Mouse (Mus musculus): ENCODE measurements around the gene Rpn2. TPM values are rescaled to one million over a fixed set of nuclear protein-coding genes. Genes with fewer than 3 reads are reported as not detected.

Gene Rpn2
- polyA plus RNA-seq, 1 experiment from 2014 or later, result 341 TPM

DNA sequence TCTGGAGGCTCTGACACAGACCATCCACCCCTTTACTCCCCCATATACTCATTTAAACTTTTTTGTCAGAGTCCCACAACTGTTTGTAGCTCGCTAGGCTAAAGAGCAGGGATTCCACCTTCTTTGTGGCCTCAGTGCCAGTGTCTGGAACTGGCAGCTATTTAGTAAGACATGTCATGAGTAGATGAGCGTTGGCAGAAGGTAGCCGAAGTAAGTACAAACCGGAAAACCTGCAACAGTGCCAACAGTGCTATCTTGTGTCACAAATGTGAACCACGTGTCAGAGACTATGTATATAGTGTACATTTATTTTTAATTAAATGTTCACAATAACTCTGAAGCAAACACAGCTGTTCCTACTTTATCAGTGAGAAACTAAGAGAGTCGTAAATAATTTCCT, 15.0 kb upstream of the Rpn2 start:
- Histone ChIP-seq H3K4me3 (replicated peaks; ENCODE audit: low read length) (no peak overlapping the region), H3K36me3 (ENCODE audit: control insufficient read depth, insufficient read depth, low read length) (no peaks in the 10 kb centered on the region), H3K9ac (ENCODE audit: low read length) (no peak overlapping the region), H3K27ac (ENCODE audit: low read length) (no peak overlapping the region), H3K4me1 (ENCODE audit: control insufficient read depth, insufficient read depth, low read length) (0 out of 2 replicates have a peak, but pooled peaks cover 7% of the 10 kb centered on the region), H3K4me2 (ENCODE audit: low read depth, low read length) (no peak overlapping the region), H3K27me3 (ENCODE audit: control insufficient read depth, insufficient read depth, low read length) (no peaks in the 10 kb centered on the region), H3K9me3 (replicated peaks; ENCODE audit: control insufficient read depth, low read length) (no peaks in the 10 kb centered on the region)
- no peak for ATAC-seq (ENCODE audit: insufficient read depth, low FRiP score)
- 44% methylated on average over 6 of the region's 6 CpGs for WGBS

DNA sequence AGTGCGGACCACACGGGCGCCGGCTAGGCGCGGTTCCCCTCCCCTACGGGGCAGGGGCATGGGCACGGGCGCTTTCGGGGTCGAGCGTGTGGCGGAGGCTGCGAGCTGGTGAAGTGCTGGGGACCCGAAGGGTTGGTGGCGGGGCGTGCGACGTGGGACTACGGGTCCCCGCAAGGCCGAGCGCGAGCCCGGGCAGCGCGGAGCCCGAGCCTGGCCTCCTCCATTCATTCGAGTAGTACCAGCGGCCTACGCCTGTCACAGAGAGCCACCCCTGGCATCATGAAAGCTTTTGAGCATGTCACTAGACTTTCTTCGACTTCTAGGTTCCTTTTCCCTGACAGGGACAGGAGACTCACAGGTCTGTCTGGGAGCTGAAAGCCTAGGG, 591 bp downstream of the Rpn2 start, which contains the start of gene Mroh8:
Gene Mroh8, minus strand, starts transcription at position 134 of the 385 bp plus-strand sequence.
- Histone ChIP-seq H3K4me3 (replicated peaks; ENCODE audit: low read length) (peak within 1 kb of the TSS; percentile 99), H3K9me3 (replicated peaks; ENCODE audit: control insufficient read depth, low read length) (no peaks in the 10 kb centered on the region), H3K9ac (ENCODE audit: low read length) (peak within 1 kb of the TSS; percentile 97), H3K27ac (ENCODE audit: low read length) (peak within 1 kb of the TSS; percentile 91), H3K4me2 (ENCODE audit: low read depth, low read length) (peak within 1 kb of the TSS; percentile 71), H3K4me1 (ENCODE audit: control insufficient read depth, insufficient read depth, low read length) (peaks cover 17% of the 10 kb centered on the region), H3K27me3 (ENCODE audit: control insufficient read depth, insufficient read depth, low read length) (no peaks in the 10 kb centered on the region), H3K36me3 (ENCODE audit: control insufficient read depth, insufficient read depth, low read length) (no peaks in the 10 kb centered on the region)
- ATAC-seq (ENCODE audit: insufficient read depth, low FRiP score), result peak; percentile 61; the same call in 1 of the 2 replicates
- 0% methylated on average over 32 of the region's 32 CpGs for WGBS

DNA sequence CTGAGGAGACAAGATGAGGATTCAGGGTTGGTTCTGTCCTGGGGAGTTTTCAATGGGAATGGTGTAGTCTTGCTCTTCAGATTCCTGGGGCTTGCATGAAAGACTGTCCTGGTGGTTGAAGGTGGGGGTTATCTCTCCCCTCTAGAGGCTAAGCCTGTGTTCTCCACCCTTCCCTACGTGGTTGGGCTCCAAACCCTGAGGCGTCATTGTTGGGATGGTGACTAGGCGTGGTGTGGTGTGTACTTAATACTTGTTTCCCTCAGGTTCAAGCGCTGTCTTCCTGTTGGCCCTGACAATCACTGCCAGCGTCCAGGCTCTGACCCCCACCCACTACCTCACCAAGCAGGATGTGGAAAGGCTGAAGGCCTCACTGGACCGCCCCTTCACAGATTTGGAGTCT, 4.5 kb downstream of the Rpn2 start:
- 67% methylated on average over 6 of the region's 6 CpGs for WGBS
- Histone ChIP-seq H3K27ac (ENCODE audit: low read length) (no peak overlapping the region), H3K27me3 (ENCODE audit: control insufficient read depth, insufficient read depth, low read length) (no peaks in the 10 kb centered on the region), H3K9me3 (replicated peaks; ENCODE audit: control insufficient read depth, low read length) (no peaks in the 10 kb centered on the region), H3K9ac (ENCODE audit: low read length) (no peak overlapping the region), H3K4me2 (ENCODE audit: low read depth, low read length) (no peak overlapping the region), H3K4me3 (replicated peaks; ENCODE audit: low read length) (no peak overlapping the region), H3K4me1 (ENCODE audit: control insufficient read depth, insufficient read depth, low read length) (peaks cover 19% of the 10 kb centered on the region), H3K36me3 (ENCODE audit: control insufficient read depth, insufficient read depth, low read length) (no peaks in the 10 kb centered on the region)
- ATAC-seq (ENCODE audit: insufficient read depth, low FRiP score), result no peak

DNA sequence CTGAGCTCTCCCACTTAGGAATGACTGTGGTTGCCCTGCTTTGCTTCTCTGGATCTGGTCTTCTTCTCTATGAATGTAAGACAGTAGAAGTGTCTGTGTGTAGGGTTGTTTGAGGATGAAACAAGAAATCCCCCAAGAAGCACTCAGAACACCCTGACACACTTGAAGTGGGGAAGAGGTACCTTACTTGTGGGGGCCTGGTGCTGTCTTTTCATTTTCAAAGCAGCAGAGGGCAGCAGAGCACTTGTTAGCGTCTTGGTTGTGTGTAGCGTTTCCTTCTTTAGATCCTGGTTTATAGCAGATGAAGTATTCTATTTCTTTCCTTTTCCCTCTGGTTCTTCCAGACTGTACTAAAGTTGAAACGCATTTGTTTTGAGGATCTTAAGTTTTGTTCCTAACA, 8.7 kb downstream of the Rpn2 start:
- WGBS, result 21% methylated on average over 3 of the region's 3 CpGs
- H3K4me2 ChIP-seq (ENCODE audit: low read depth, low read length), result no peak overlapping the region
- H3K4me3 ChIP-seq (replicated peaks; ENCODE audit: low read length), result no peak overlapping the region
- 0 out of 2 replicates have a peak, but pooled peaks cover 5% of the 10 kb centered on the region for H3K4me1 ChIP-seq (ENCODE audit: control insufficient read depth, insufficient read depth, low read length)
- no peak overlapping the region; the same call in 1 of the 2 replicates for H3K9ac ChIP-seq (ENCODE audit: low read length)
- no peak overlapping the region for H3K27ac ChIP-seq (ENCODE audit: low read length)
- no peaks in the 10 kb centered on the region for H3K9me3 ChIP-seq (replicated peaks; ENCODE audit: control insufficient read depth, low read length)
- H3K27me3 ChIP-seq (ENCODE audit: control insufficient read depth, insufficient read depth, low read length), result no peaks in the 10 kb centered on the region
- ATAC-seq (ENCODE audit: insufficient read depth, low FRiP score), result peak; percentile 57; the same call in 1 of the 2 replicates
- peaks cover 9% of the 10 kb centered on the region for H3K36me3 ChIP-seq (ENCODE audit: control insufficient read depth, insufficient read depth, low read length)

DNA sequence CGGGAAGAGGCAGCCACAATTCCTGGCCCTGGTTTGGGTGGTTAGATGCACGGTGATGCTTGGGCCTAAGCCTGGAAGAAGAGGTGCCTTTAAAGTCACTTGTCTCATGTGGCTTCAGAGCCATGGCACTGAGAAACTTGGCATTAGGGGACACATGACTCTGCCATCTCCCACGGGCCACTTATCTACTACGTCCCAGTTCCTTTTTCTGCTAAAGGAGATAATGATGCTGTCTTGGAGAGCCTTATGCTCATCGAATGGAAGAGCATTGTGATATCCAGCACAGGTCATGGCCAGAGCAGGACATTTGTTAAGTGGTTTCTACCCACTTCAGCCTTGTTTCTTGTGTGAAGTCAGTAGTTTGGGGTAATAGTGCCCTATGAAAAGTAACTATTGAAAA, 10.2 kb downstream of the Rpn2 start:
- Histone ChIP-seq H3K9ac (ENCODE audit: low read length) (no peak overlapping the region), H3K4me3 (replicated peaks; ENCODE audit: low read length) (no peak overlapping the region), H3K9me3 (replicated peaks; ENCODE audit: control insufficient read depth, low read length) (no peaks in the 10 kb centered on the region), H3K27ac (ENCODE audit: low read length) (no peak overlapping the region), H3K4me2 (ENCODE audit: low read depth, low read length) (no peak overlapping the region), H3K27me3 (ENCODE audit: control insufficient read depth, insufficient read depth, low read length) (no peaks in the 10 kb centered on the region), H3K36me3 (ENCODE audit: control insufficient read depth, insufficient read depth, low read length) (peaks cover 10% of the 10 kb centered on the region), H3K4me1 (ENCODE audit: control insufficient read depth, insufficient read depth, low read length) (0 out of 2 replicates have a peak, but pooled peaks cover 5% of the 10 kb centered on the region)
- ATAC-seq (ENCODE audit: insufficient read depth, low FRiP score), result no peak
- WGBS, result 87% methylated on average over 5 of the region's 5 CpGs

DNA sequence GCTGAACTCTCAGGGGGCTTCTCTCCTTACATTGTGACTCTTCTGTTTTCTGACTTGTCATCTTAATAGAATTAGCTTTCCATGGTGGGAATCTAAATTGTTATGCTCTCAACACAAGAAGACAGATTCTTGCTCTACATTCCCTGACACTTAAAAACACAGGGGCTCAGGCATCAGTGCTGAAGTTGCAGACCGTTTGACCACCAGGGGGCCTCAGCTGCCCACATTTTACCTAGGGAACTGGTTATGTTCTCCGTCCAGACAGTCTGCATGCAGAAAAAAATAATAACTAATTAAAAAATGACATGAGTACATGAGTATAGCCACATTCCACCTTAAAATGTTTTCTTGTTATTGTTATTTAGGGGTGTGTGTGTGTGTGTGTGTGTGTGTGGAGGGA, 13.3 kb downstream of the Rpn2 start:
- 12% methylated on average over 2 of the region's 2 CpGs for WGBS
- Histone ChIP-seq H3K27me3 (ENCODE audit: control insufficient read depth, insufficient read depth, low read length) (no peaks in the 10 kb centered on the region), H3K9me3 (replicated peaks; ENCODE audit: control insufficient read depth, low read length) (no peaks in the 10 kb centered on the region), H3K4me2 (ENCODE audit: low read depth, low read length) (no peak overlapping the region), H3K4me3 (replicated peaks; ENCODE audit: low read length) (no peak overlapping the region), H3K9ac (ENCODE audit: low read length) (no peak overlapping the region), H3K4me1 (ENCODE audit: control insufficient read depth, insufficient read depth, low read length) (0 out of 2 replicates have a peak, but pooled peaks cover 5% of the 10 kb centered on the region), H3K27ac (ENCODE audit: low read length) (no peak overlapping the region), H3K36me3 (ENCODE audit: control insufficient read depth, insufficient read depth, low read length) (peaks cover 16% of the 10 kb centered on the region)
- peak; percentile 44; the same call in 1 of the 2 replicates for ATAC-seq (ENCODE audit: insufficient read depth, low FRiP score)

DNA sequence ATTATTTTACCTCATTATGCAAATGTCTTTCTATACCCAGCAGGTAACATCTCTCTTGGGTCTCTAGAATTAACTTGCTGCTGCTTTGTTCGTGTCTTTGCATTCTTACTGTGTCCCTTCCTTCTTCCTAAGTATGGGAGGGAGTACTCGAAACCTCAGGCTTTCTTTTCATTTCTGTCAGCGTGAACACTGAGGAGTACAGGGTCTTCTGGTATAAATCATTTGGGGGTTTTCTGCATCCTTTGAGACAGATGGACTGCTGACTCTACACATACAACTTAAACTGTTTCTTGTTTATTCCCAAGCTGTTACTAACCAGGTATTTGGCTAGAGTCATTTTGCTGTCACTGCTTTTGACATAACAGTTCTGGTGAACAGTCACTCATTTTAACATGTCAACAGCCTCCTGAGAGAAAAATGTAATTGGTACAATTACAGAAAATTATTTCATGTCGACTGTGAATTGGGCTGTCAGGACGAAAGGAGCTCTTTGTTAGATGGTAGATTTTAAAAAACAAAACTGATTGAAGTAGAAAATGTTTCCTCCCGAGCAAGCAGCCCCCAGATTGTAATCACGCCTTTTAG, 17.4 kb downstream of the Rpn2 start:
- no peak overlapping the region for H3K27ac ChIP-seq (ENCODE audit: low read length)
- H3K27me3 ChIP-seq (ENCODE audit: control insufficient read depth, insufficient read depth, low read length), result no peaks in the 10 kb centered on the region
- no peaks in the 10 kb centered on the region for H3K9me3 ChIP-seq (replicated peaks; ENCODE audit: control insufficient read depth, low read length)
- ATAC-seq (ENCODE audit: insufficient read depth, low FRiP score), result no peak
- no peaks in the 10 kb centered on the region for H3K4me1 ChIP-seq (ENCODE audit: control insufficient read depth, insufficient read depth, low read length)
- no peak overlapping the region for H3K4me2 ChIP-seq (ENCODE audit: low read depth, low read length)
- H3K9ac ChIP-seq (ENCODE audit: low read length), result no peak overlapping the region
- peaks cover 38% of the 10 kb centered on the region for H3K36me3 ChIP-seq (ENCODE audit: control insufficient read depth, insufficient read depth, low read length)
- 73% methylated on average over 7 of the region's 7 CpGs for WGBS
- H3K4me3 ChIP-seq (replicated peaks; ENCODE audit: low read length), result no peak overlapping the region

DNA sequence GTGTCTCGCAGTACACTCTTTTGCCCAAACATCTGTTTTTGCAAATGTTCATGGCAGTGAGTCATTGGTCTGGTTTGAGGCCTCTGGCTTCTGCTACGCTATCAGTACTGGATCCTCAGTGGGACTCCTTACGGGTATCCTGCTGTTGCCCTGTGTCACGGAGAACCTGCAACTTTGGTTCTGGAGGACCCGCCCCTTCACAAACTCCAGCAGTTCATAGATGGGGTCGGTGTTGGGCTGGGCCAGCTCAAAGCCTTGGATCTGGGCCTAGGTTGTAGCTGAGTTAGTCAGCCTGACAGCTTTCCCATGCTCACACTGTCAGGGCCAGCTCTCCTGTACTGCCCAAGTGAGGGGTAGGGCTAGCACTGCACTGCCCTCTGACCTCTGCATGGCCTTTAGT, 21.2 kb downstream of the Rpn2 start:
- Histone ChIP-seq H3K9me3 (replicated peaks; ENCODE audit: control insufficient read depth, low read length) (no peaks in the 10 kb centered on the region), H3K27ac (ENCODE audit: low read length) (no peak overlapping the region), H3K27me3 (ENCODE audit: control insufficient read depth, insufficient read depth, low read length) (no peaks in the 10 kb centered on the region), H3K36me3 (ENCODE audit: control insufficient read depth, insufficient read depth, low read length) (peaks cover 39% of the 10 kb centered on the region), H3K4me1 (ENCODE audit: control insufficient read depth, insufficient read depth, low read length) (no peaks in the 10 kb centered on the region), H3K9ac (ENCODE audit: low read length) (no peak overlapping the region), H3K4me2 (ENCODE audit: low read depth, low read length) (no peak overlapping the region), H3K4me3 (replicated peaks; ENCODE audit: low read length) (no peak overlapping the region)
- 0 out of 2 replicates have a peak, but pooled peaks have one; percentile 44 for ATAC-seq (ENCODE audit: insufficient read depth, low FRiP score)
- 89% methylated on average over 6 of the region's 6 CpGs for WGBS

DNA sequence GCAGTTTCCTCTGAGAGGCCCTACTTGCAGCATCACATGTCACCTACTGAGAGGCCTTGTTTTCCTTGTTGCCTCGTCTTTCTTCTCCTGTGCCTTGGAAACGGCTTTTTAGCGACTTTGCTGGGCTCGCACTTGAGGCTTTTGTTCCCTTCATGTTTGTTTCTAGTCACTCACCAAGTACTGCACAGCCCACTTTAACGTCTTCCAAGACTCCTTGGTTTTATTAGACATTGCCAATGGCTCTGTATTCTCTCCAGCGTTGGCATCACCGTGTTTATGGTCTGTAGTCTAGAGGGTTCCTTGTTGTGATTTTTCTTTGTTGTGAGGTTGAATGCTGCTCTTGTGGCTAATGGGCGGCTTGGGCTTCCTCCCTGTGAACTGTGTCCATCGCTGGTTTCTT, 24.3 kb downstream of the Rpn2 start:
- Histone ChIP-seq H3K4me3 (replicated peaks; ENCODE audit: low read length) (no peak overlapping the region), H3K27me3 (ENCODE audit: control insufficient read depth, insufficient read depth, low read length) (no peaks in the 10 kb centered on the region), H3K4me2 (ENCODE audit: low read depth, low read length) (no peak overlapping the region), H3K4me1 (ENCODE audit: control insufficient read depth, insufficient read depth, low read length) (peaks cover 12% of the 10 kb centered on the region), H3K9me3 (replicated peaks; ENCODE audit: control insufficient read depth, low read length) (no peaks in the 10 kb centered on the region), H3K9ac (ENCODE audit: low read length) (no peak overlapping the region), H3K27ac (ENCODE audit: low read length) (no peak overlapping the region), H3K36me3 (ENCODE audit: control insufficient read depth, insufficient read depth, low read length) (peaks cover 31% of the 10 kb centered on the region)
- no peak for ATAC-seq (ENCODE audit: insufficient read depth, low FRiP score)
- WGBS, result 78% methylated on average over 9 of the region's 9 CpGs
